Comparison of ENCODE assay signal across 9 mouse cellular contexts in the genomic region with DNA sequence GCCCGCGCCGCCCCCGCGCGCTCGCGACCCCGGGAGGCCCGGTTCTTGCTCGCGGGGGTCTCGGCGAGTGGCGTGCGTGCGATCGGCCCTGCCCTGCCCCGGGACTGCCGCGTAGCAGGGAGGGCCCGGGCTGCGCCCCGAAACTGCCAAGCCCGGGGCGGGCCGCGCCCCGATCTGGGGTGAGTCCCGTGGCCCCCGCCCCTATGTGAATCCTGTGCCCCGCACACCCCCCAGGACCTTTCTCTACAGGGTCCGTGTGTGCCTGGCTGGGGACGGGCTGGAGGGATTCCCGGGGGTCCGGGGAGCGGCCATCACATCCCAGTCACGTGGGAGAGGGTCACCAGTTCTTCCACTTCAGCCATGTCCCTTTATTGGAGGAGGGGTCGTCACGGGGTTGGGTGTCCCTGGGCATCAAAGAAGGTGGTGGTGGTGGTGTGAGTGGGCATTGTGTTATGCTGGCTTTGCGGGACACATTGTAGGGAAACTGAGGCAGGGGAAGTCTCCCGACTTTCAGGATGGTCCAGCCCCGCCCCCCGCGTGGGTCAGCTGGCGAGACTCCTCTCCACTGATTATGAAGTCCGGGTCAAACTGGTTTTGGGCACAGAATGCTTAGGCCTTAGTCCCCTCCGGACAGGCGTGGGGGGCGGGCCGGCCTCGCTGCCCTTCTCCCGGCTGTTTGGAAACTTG. TPM values are rescaled to one million over a fixed set of nuclear protein-coding genes. Genes with fewer than 3 reads are reported as not detected.
DNase-seq lines count a peak whose midpoint lies in the region; ATAC-seq and TF ChIP-seq lines count a peak whose summit lies in the region.
"Had no signal": no experiment of that assay in that cellular context is flagged by ENCODE, and none has a peak within 500 bp of the region (broad histone marks: within the 10 kb centered on the region; RNA-seq: fewer than 3 reads in every experiment).

No protein-coding gene starts in this region.

- TF ChIP-seq CTCF in midbrain, postnatal 0 days (IDR thresholded peaks at IDR 0.05) = no peak

- peak overlapping the region; percentile 100 for H3K4me3 ChIP-seq in forebrain, embryonic 13.5 days
- peak overlapping the region; percentile 59 for H3K4me3 ChIP-seq in hindbrain, embryonic 15.5 days
- peak overlapping the region; percentile 100 for H3K4me3 ChIP-seq in liver, embryonic 11.5 days (ENCODE audit: low read depth, low read length)
- peak overlapping the region; percentile 97 for H3K4me3 ChIP-seq in midbrain, postnatal 0 days (ENCODE audit: low read depth, low read length)

- peak overlapping the region; percentile 100 for H3K9ac ChIP-seq in forebrain, embryonic 13.5 days
- H3K9ac ChIP-seq in hindbrain, embryonic 15.5 days = peak overlapping the region; percentile 77
- H3K9ac ChIP-seq in liver, embryonic 11.5 days (ENCODE audit: low read depth, low read length) = peak overlapping the region; percentile 100
- H3K9ac ChIP-seq in midbrain, postnatal 0 days (replicated peaks; ENCODE audit: low read length, poor library complexity, severe bottlenecking) = peak overlapping the region; percentile 100

- H3K4me1 ChIP-seq in forebrain, embryonic 13.5 days = peaks cover 61% of the 10 kb centered on the region
- peaks cover 60% of the 10 kb centered on the region for H3K4me1 ChIP-seq in hindbrain, embryonic 15.5 days (replicated peaks)
- H3K4me1 ChIP-seq in liver, embryonic 11.5 days (replicated peaks; ENCODE audit: control insufficient read depth, insufficient read depth, low read length) = peaks cover 47% of the 10 kb centered on the region
- peaks cover 7% of the 10 kb centered on the region; the same call in 1 of the 2 replicates for H3K4me1 ChIP-seq in midbrain, postnatal 0 days (ENCODE audit: insufficient read depth, low read length)

- H3K9me3 ChIP-seq in forebrain, embryonic 13.5 days (replicated peaks) = no peaks in the 10 kb centered on the region
- no peaks in the 10 kb centered on the region for H3K9me3 ChIP-seq in hindbrain, embryonic 15.5 days
- no peaks in the 10 kb centered on the region for H3K9me3 ChIP-seq in liver, embryonic 11.5 days (ENCODE audit: control insufficient read depth, low read length)
- no peaks in the 10 kb centered on the region for H3K9me3 ChIP-seq in midbrain, postnatal 0 days (ENCODE audit: low read length)

- H3K4me2 ChIP-seq in forebrain, embryonic 13.5 days = peak overlapping the region; percentile 97
- peak overlapping the region; percentile 81 for H3K4me2 ChIP-seq in hindbrain, embryonic 15.5 days
- peak overlapping the region; percentile 95 for H3K4me2 ChIP-seq in liver, embryonic 11.5 days
- H3K4me2 ChIP-seq in midbrain, postnatal 0 days (ENCODE audit: low read depth, low read length, poor library complexity, severe bottlenecking) = peak overlapping the region; percentile 74

- DNase-seq in frontal cortex, postnatal 25 days (ENCODE audit: low spot score in 2 of 2) = peak; percentile 42 to 44
- DNase-seq in brain, adult 2 months (ENCODE audit: low read depth, low spot score) = peak; percentile 39
- DNase-seq in liver, embryonic 11.5 days (ENCODE audit: low spot score) = no peak
- DNase-seq in midbrain, postnatal 0 days (ENCODE audit: low spot score) = peak; percentile 80
- DNase-seq in thymus, postnatal 14 days = peak; percentile 58

- H3K27ac ChIP-seq in forebrain, embryonic 13.5 days = peak overlapping the region; percentile 100
- H3K27ac ChIP-seq in hindbrain, embryonic 15.5 days (replicated peaks) = peak overlapping the region; percentile 100
- H3K27ac ChIP-seq in liver, embryonic 11.5 days (ENCODE audit: low read depth, low read length) = peak overlapping the region; percentile 99
- H3K27ac ChIP-seq in midbrain, postnatal 0 days (ENCODE audit: low read depth, low read length) = peak overlapping the region; percentile 99

- WGBS in forebrain, embryonic 13.5 days = 1% methylated on average over 41 of the region's 53 CpGs
- WGBS in hindbrain, embryonic 15.5 days = 3% methylated on average over 50 of the region's 53 CpGs
- WGBS in liver, embryonic 11.5 days = 1% methylated on average over 47 of the region's 53 CpGs
- WGBS in midbrain, postnatal 0 days = under 1% methylated on average over 45 of the region's 53 CpGs

- H3K36me3 ChIP-seq in forebrain, embryonic 13.5 days (ENCODE audit: poor library complexity, severe bottlenecking) = peaks cover 27% of the 10 kb centered on the region
- H3K36me3 ChIP-seq in hindbrain, embryonic 15.5 days = peaks cover 10% of the 10 kb centered on the region
- peaks cover 14% of the 10 kb centered on the region for H3K36me3 ChIP-seq in liver, embryonic 11.5 days (ENCODE audit: control insufficient read depth, insufficient read depth, low read length)
- H3K36me3 ChIP-seq in midbrain, postnatal 0 days (ENCODE audit: insufficient read depth, low read length) = peaks cover 6% of the 10 kb centered on the region

- ATAC-seq in frontal cortex, adult (ENCODE audit: low TSS enrichment) = no peak
- peak; percentile 30 for ATAC-seq in forebrain, embryonic 13.5 days
- peak; percentile 31; the same call in 1 of the 2 replicates for ATAC-seq in hindbrain, embryonic 15.5 days (ENCODE audit: low FRiP score, low read depth)
- ATAC-seq in liver, embryonic 11.5 days (replicated peaks; ENCODE audit: low FRiP score) = peak; percentile 18
- ATAC-seq in midbrain, postnatal 0 days (ENCODE audit: low FRiP score) = peak; percentile 61

- H3K27me3 ChIP-seq in forebrain, embryonic 13.5 days = no peaks in the 10 kb centered on the region
- H3K27me3 ChIP-seq in hindbrain, embryonic 15.5 days = no peaks in the 10 kb centered on the region
- H3K27me3 ChIP-seq in liver, embryonic 11.5 days (replicated peaks; ENCODE audit: control insufficient read depth, insufficient read depth, low read length) = no peaks in the 10 kb centered on the region
- no peaks in the 10 kb centered on the region for H3K27me3 ChIP-seq in midbrain, postnatal 0 days (ENCODE audit: insufficient read depth, low read length)

RNA-seq across cellular contexts. Expression of a gene that starts 0.5 kb away (rescaled TPM):
- polyA plus RNA-seq in forebrain, embryonic 13.5 days (2015; fragmentation: Nextera tagmentation; extraction: Ambion mirVana) = 3,229 and 3,555 TPM in 2 replicates
- polyA plus RNA-seq in hindbrain, embryonic 15.5 days (2015; fragmentation: Nextera tagmentation; extraction: Ambion mirVana) = 3,943 and 4,131 TPM in 2 replicates
- 1,592 and 1,704 TPM in 2 replicates for polyA plus RNA-seq in liver, embryonic 11.5 days (2014; fragmentation: Nextera tagmentation; extraction: Ambion mirVana)
- total RNA-seq in midbrain, postnatal 0 days (2014; rRNA removed) = 2,534 and 2,842 TPM in 2 replicates
- 3,992 and 4,056 TPM in 2 replicates for polyA plus RNA-seq in midbrain, postnatal 0 days (2015; fragmentation: Nextera tagmentation; extraction: Ambion mirVana)

RNA-seq across cellular contexts. Expression of a gene that starts 12.5 kb away (rescaled TPM):
- polyA plus RNA-seq in forebrain, embryonic 13.5 days (2015; fragmentation: Nextera tagmentation; extraction: Ambion mirVana) = 1.3 and 1.7 TPM in 2 replicates
- polyA plus RNA-seq in hindbrain, embryonic 15.5 days (2015; fragmentation: Nextera tagmentation; extraction: Ambion mirVana) = 0.88 and 1.6 TPM in 2 replicates
- 0.29 TPM in 1 of 2 replicates, not detected in the other for polyA plus RNA-seq in liver, embryonic 11.5 days (2014; fragmentation: Nextera tagmentation; extraction: Ambion mirVana)
- total RNA-seq in midbrain, postnatal 0 days (2014; rRNA removed) = 0.71 TPM in 1 of 2 replicates, not detected in the other
- polyA plus RNA-seq in midbrain, postnatal 0 days (2015; fragmentation: Nextera tagmentation; extraction: Ambion mirVana) = 0.71 and 1.5 TPM in 2 replicates
- total RNA-seq: heart, postnatal 36 days had no signal

RNA-seq across cellular contexts. Expression of a gene that starts 29.7 kb away (rescaled TPM):
- 51.0 and 63.1 TPM in 2 replicates for polyA plus RNA-seq in forebrain, embryonic 13.5 days (2015; fragmentation: Nextera tagmentation; extraction: Ambion mirVana)
- 95.4 and 110 TPM in 2 replicates for polyA plus RNA-seq in hindbrain, embryonic 15.5 days (2015; fragmentation: Nextera tagmentation; extraction: Ambion mirVana)
- polyA plus RNA-seq in liver, embryonic 11.5 days (2014; fragmentation: Nextera tagmentation; extraction: Ambion mirVana) = 22.8 and 23.2 TPM in 2 replicates
- total RNA-seq in midbrain, postnatal 0 days (2014; rRNA removed) = 165 and 180 TPM in 2 replicates
- 109 and 114 TPM in 2 replicates for polyA plus RNA-seq in midbrain, postnatal 0 days (2015; fragmentation: Nextera tagmentation; extraction: Ambion mirVana)
